ENCODE assay signal across 10 mouse cellular contexts in genomic region chr8:120732068-120732467, GRCm38 (mm10). TPM values are rescaled to one million over a fixed set of nuclear protein-coding genes. Genes with fewer than 3 reads are reported as not detected.
DNase-seq lines count a peak whose midpoint lies in the region; ATAC-seq lines count a peak whose summit lies in the region.
"Had no signal": no experiment of that assay in that cellular context is flagged by ENCODE, and none has a peak within 500 bp of the region (broad histone marks: within the 10 kb centered on the region; RNA-seq: fewer than 3 reads in every experiment).

No protein-coding gene starts in this region.

- DNase-seq in kidney, adult 11 months: peak; percentile 76
- peak; percentile 96 for DNase-seq in R1 (ENCODE audit: low read depth, low spot score)
- DNase-seq in kidney, postnatal 14 days: peak; percentile 59
- no peak for DNase-seq in frontal cortex, adult 2 months (ENCODE audit: extremely low spot score in 1 of 2, low spot score in 1 of 2)
- no peak for DNase-seq in layer of hippocampus, postnatal 14 days (ENCODE audit: low spot score in 2 of 2)

- H3K9me3 ChIP-seq in kidney, embryonic 16.5 days (ENCODE audit: low read length): no peaks in the 10 kb centered on the region
- no peaks in the 10 kb centered on the region for H3K9me3 ChIP-seq in neural tube, embryonic 13.5 days
- H3K9me3 ChIP-seq: heart, embryonic 15.5 days had no signal

- no peak overlapping the region for H3K27ac ChIP-seq in kidney, embryonic 16.5 days (ENCODE audit: low read length)
- no peak overlapping the region for H3K27ac ChIP-seq in neural tube, embryonic 13.5 days (replicated peaks)
- H3K27ac ChIP-seq: heart, embryonic 15.5 days had no signal

- no peak overlapping the region for H3K4me3 ChIP-seq in kidney, embryonic 16.5 days (ENCODE audit: low read length)
- H3K4me3 ChIP-seq in neural tube, embryonic 13.5 days: no peak overlapping the region
- H3K4me3 ChIP-seq: heart, embryonic 15.5 days had no signal

- H3K9ac ChIP-seq in kidney, embryonic 16.5 days (replicated peaks; ENCODE audit: low read length): no peak overlapping the region
- no peak overlapping the region for H3K9ac ChIP-seq in neural tube, embryonic 13.5 days
- H3K9ac ChIP-seq: heart, embryonic 15.5 days had no signal

- H3K27me3 ChIP-seq in kidney, embryonic 16.5 days (ENCODE audit: insufficient read depth, low read length): peaks cover 18% of the 10 kb centered on the region
- peaks cover 35% of the 10 kb centered on the region for H3K27me3 ChIP-seq in neural tube, embryonic 13.5 days

- no peak for ATAC-seq in kidney, embryonic 16.5 days (ENCODE audit: low FRiP score, low TSS enrichment)
- ATAC-seq in neural tube, embryonic 13.5 days (ENCODE audit: low read depth): no peak
- no peak for ATAC-seq in frontal cortex, adult (ENCODE audit: low TSS enrichment)
- ATAC-seq: activated CD4-positive, CD25-positive, alpha-beta regulatory T cell, adult 4 months had no signal

- peaks cover 11% of the 10 kb centered on the region for H3K4me1 ChIP-seq in kidney, embryonic 16.5 days (ENCODE audit: insufficient read depth, low read length)
- peaks cover 21% of the 10 kb centered on the region for H3K4me1 ChIP-seq in neural tube, embryonic 13.5 days (replicated peaks)

- no peak overlapping the region for H3K4me2 ChIP-seq in kidney, embryonic 16.5 days (replicated peaks; ENCODE audit: low read depth, low read length)
- H3K4me2 ChIP-seq in neural tube, embryonic 13.5 days: peak overlapping the region; percentile 29; the same call in 1 of the 2 replicates
- H3K4me2 ChIP-seq: heart, embryonic 15.5 days had no signal

- no peaks in the 10 kb centered on the region for H3K36me3 ChIP-seq in kidney, embryonic 16.5 days (ENCODE audit: insufficient read depth, low read length)
- no peaks in the 10 kb centered on the region for H3K36me3 ChIP-seq in neural tube, embryonic 13.5 days
- H3K36me3 ChIP-seq: heart, embryonic 15.5 days had no signal

- 56% methylated on average over 5 of the region's 6 CpGs for WGBS in kidney, embryonic 16.5 days
- 31% methylated on average over 6 of the region's 6 CpGs for WGBS in neural tube, embryonic 13.5 days

RNA-seq across cellular contexts. Expression of gene Irf8, which starts 4.1 kb away (rescaled TPM):
- 10.0 and 10.9 TPM in 2 replicates for polyA plus RNA-seq in kidney, embryonic 16.5 days (2015; fragmentation: Nextera tagmentation; extraction: Ambion mirVana)
- 4.1 and 4.9 TPM in 2 replicates for polyA plus RNA-seq in neural tube, embryonic 13.5 days (2015; fragmentation: Nextera tagmentation; extraction: Ambion mirVana)
- 4.0 and 4.5 TPM in 2 replicates for polyA plus RNA-seq in frontal cortex, adult 2 months (2012; rRNA removed)
- 1 to 10 TPM; 3.3 to 5.1 TPM for total RNA-seq in layer of hippocampus, postnatal 14 days (2021)

Comparison
In these comparisons a context has a peak if more than half of its experiments do, and no peak if none do; other contexts are left out.
1. DNase-seq: peak in kidney, adult 11 months (single experiment), R1 (single experiment) and kidney, postnatal 14 days (single experiment); none in frontal cortex, adult 2 months (0 of 2) and layer of hippocampus, postnatal 14 days (0 of 2).